Mouse (Mus musculus) megakaryocyte, adult 5-6 weeks (primary cell): ENCODE results near the gene Gp9. TPM values are rescaled to one million over a fixed set of nuclear protein-coding genes. Genes with fewer than 3 reads are reported as not detected.

ENCODE experiments used
- ATAC-seq: 2 replicates; pipeline ENCODE4 v1.8.0; 2016; ENCODE audit warnings: mild to moderate bottlenecking, inconsistent platforms; ENCODE audit not compliant: poor library complexity, severe bottlenecking
- total RNA-seq, 2 experiments: library from RNA; stranded (forward) in 1 of 2; stranded (reverse) in 1 of 2; fragments of 153-499, 151-499 nt in 1 of 2; fragments of 221-1000, 200-1000 nt in 1 of 2; gene quantifications; 2 replicates each; pipeline versions ENCODE4 v1.2.3 to v1.2.4; 2015 to 2017

Gene Gp9
- total RNA-seq, 2 experiments from 2014 or later = 0.16 to 0.59 TPM

- ATAC-seq = no peak
Measured at GRCm38 (mm10) chr6:87808521-87808920, 30.6 kb downstream of the Gp9 start.

GRCm38 (mm10) chr6:87809144-87809543, 31.3 kb downstream of the Gp9 start:
- peak; percentile 5; the same call in 1 of the 2 replicates for ATAC-seq

- no peak for ATAC-seq
Measured at GRCm38 (mm10) chr6:87809651-87810161, 31.8 kb downstream of the Gp9 start.

GRCm38 (mm10) chr6:87810311-87810710, 32.4 kb downstream of the Gp9 start:
- ATAC-seq = no peak

GRCm38 (mm10) chr6:87810713-87811669, 33.1 kb downstream of the Gp9 start:
- peak; percentile 17 for ATAC-seq

GRCm38 (mm10) chr6:87811675-87812338, 33.9 kb downstream of the Gp9 start, which contains the start of gene Rab43:
TSS of gene Rab43 (minus strand) at chr6:87812164.
- ATAC-seq = peak; percentile 79

GRCm38 (mm10) chr6:87812656-87813055, 34.8 kb downstream of the Gp9 start:
- no peak for ATAC-seq

- ATAC-seq = no peak
Measured at GRCm38 (mm10) chr6:87814486-87814885, 36.6 kb downstream of the Gp9 start.

- ATAC-seq = no peak
Measured at GRCm38 (mm10) chr6:87820366-87820765, 42.5 kb downstream of the Gp9 start.

Other genes with a start within 250 kb of the Gp9 start
- 27.9 and 35.5 TPM in 2 replicates for gene Arhgap25, start 244.8 kb upstream of the Gp9 start, total RNA-seq (2015)
- 74.4 TPM in 2 replicates for gene Arhgap25, start 244.8 kb upstream of the Gp9 start, total RNA-seq (2017)
- gene Prokr1, start 187.3 kb upstream of the Gp9 start, total RNA-seq (2015) = 0.11 and 0.29 TPM in 2 replicates
- 0.08 and 0.26 TPM in 2 replicates for gene Prokr1, start 187.3 kb upstream of the Gp9 start, total RNA-seq (2017)
- gene Aplf, start 105.9 kb upstream of the Gp9 start, total RNA-seq (2015) = 8.1 and 8.7 TPM in 2 replicates
- gene Aplf, start 105.9 kb upstream of the Gp9 start, total RNA-seq (2017) = 14.6 and 17.0 TPM in 2 replicates
- gene Efcc1, start 47.2 kb upstream of the Gp9 start, total RNA-seq (2015) = 0.39 TPM in 1 of 2 replicates, not detected in the other
- not detected in 2 replicates for gene Efcc1, start 47.2 kb upstream of the Gp9 start, total RNA-seq (2017)
- 36.4 and 40.7 TPM in 2 replicates for gene Rab43, start 34.1 kb downstream of the Gp9 start, total RNA-seq (2015)
- 12.7 and 13.3 TPM in 2 replicates for gene Rab43, start 34.1 kb downstream of the Gp9 start, total RNA-seq (2017)
- gene Gm45140, start 57.7 kb downstream of the Gp9 start, total RNA-seq (2015) = 2.5 and 6.0 TPM in 2 replicates
- 25.6 and 28.7 TPM in 2 replicates for gene Gm45140, start 57.7 kb downstream of the Gp9 start, total RNA-seq (2017)
- 10.2 and 16.7 TPM in 2 replicates for gene Isy1, start 60.7 kb downstream of the Gp9 start, total RNA-seq (2015)
- gene Isy1, start 60.7 kb downstream of the Gp9 start, total RNA-seq (2017) = 94.0 and 120 TPM in 2 replicates
- 264 and 268 TPM in 2 replicates for gene Cnbp, start 73.0 kb downstream of the Gp9 start, total RNA-seq (2015)
- gene Cnbp, start 73.0 kb downstream of the Gp9 start, total RNA-seq (2017) = 389 and 399 TPM in 2 replicates
- 25.8 and 29.6 TPM in 2 replicates for gene Copg1, start 109.7 kb downstream of the Gp9 start, total RNA-seq (2015)
- 47.1 and 50.8 TPM in 2 replicates for gene Copg1, start 109.7 kb downstream of the Gp9 start, total RNA-seq (2017)
- gene Hmces, start 135.9 kb downstream of the Gp9 start, total RNA-seq (2015) = 4.9 and 10.1 TPM in 2 replicates
- gene Hmces, start 135.9 kb downstream of the Gp9 start, total RNA-seq (2017) = 13.4 and 15.2 TPM in 2 replicates
- 0.11 and 0.14 TPM in 2 replicates for gene H1fx, start 203.6 kb downstream of the Gp9 start, total RNA-seq (2015)
- gene H1fx, start 203.6 kb downstream of the Gp9 start, total RNA-seq (2017) = not detected in 2 replicates